Mouse (Mus musculus) Patski (cell line): Measurements from ENCODE around the gene Adra2a. TPM values are rescaled to one million over a fixed set of nuclear protein-coding genes. Genes with fewer than 3 reads are reported as not detected.

Experiments
- ATAC-seq: fragments of 100-300 bp; one replicate; pipeline ENCODE4 v1.8.0; 2021
- CTCF ChIA-PET: fragments of 350-600 bp; sonication (Branson Sonifier 250); formaldehyde crosslinking; loops from one replicate; lab custom pipeline; 2022; ENCODE audit warnings: inconsistent platforms; lab: Charles Lee
- POLR2A ChIA-PET: fragments of 350-600 bp; sonication (Branson Sonifier 250); formaldehyde crosslinking; loops from one replicate; lab custom pipeline; 2022; ENCODE audit warnings: antibody characterized with exemption, inconsistent platforms; lab: Charles Lee
- DNase-seq: peaks from one replicate; pipeline ENCODE4 v3.0.0-alpha.2; 2011; ENCODE audit warnings: low read depth, low spot score
- H3K27me3 ChIP-seq: fragments of 371-371 bp; one replicate; pipeline ENCODE4 v1.5.1; 2021
- CTCF ChIP-seq: fragments of 100-300 bp; IDR thresholded peaks from one replicate; pipeline ENCODE4 v1.5.1; 2021
- in situ Hi-C: fragments of 300-500 bp; cut with MboI; formaldehyde crosslinking; loops from 3 replicates; pipeline ENCODE4 v1.11.1; 2018; ENCODE audit warnings: low pct_unique_long_range_greater_than_20kb, mixed read lengths
- polyA plus RNA-seq: library from polyadenylated mRNA; unstranded; gene quantifications from one replicate; pipeline ENCODE4 v1.2.3, GENCODE M21; 2021

Gene Adra2a
- 0.10 TPM for polyA plus RNA-seq

DNA sequence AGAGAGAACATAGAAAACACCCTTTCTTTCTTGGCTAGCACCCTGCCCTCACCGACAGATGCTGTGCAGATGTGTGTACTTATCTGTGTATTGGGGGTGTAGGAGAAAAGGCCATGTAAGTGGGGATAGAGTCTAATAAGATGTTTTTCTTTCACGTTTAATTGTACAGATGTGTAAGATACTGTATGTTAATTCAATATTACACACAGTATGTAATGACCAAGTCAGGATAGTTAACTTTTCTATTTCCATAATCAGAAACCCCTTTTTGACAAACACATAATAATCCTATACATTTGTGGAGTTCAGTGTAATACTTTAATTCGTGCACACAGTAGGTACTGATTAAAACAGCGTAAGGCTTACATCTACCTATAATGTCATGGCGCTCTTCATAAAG lies at the start of gene Adra2a:
Adra2a (plus strand) TSS at position 301 of the 400 bp plus-strand sequence.
- CTCF ChIA-PET: interaction anchor here (1.3 to 2.1 kb wide), 6 partner anchors 8 to 1017 kb away, joined by 5 to 8 read pairs (median 6); no protein-coding TSS in a partner anchor
- ATAC-seq (no peak), DNase-seq (no peak)
- POLR2A ChIA-PET: interaction anchor here (0.7 kb wide), 1 partner anchor 1031 kb away, joined by 3 read pairs; no protein-coding TSS in a partner anchor
- no peak for TF ChIP-seq CTCF
- in situ Hi-C loops: loop anchor here (5.0 to 25.0 kb wide), 3 partner anchors 1018 to 1268 kb away; partner anchors contain the start of genes Vti1a and Zdhhc6
- H3K27me3 ChIP-seq: peaks cover 32% of the 10 kb centered on the region

DNA sequence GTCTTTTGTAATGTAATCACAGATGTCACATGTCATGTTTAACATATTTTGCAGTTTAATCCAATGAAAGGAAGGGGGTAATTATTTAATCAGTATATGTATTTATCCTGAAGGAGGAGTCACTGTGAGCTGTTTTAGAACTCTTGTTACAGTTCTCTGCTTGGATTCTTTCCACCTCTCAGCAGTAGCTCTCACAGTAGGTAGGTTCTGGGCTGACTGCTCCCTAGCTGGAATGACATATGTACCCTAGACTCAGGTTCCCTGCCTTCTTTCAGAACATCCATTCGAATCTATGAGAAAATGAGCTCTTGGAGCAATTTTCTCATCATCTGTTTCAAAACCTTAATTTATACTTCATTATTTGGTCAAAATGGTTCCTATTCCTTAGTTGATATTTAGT lies 49.7 kb upstream of the Adra2a start:
- CTCF ChIA-PET: interaction anchor here (1.0 kb wide), 1 partner anchor 12 kb away, joined by 4 read pairs; no protein-coding TSS in a partner anchor
- POLR2A ChIA-PET: interaction anchor here (0.6 kb wide), 1 partner anchor 70 kb away, joined by 3 read pairs; no protein-coding TSS in a partner anchor
- no peak for ATAC-seq
- no peak for DNase-seq
- H3K27me3 ChIP-seq: no peaks in the 10 kb centered on the region
- in situ Hi-C loops: no loop called here
- no peak for TF ChIP-seq CTCF

DNA sequence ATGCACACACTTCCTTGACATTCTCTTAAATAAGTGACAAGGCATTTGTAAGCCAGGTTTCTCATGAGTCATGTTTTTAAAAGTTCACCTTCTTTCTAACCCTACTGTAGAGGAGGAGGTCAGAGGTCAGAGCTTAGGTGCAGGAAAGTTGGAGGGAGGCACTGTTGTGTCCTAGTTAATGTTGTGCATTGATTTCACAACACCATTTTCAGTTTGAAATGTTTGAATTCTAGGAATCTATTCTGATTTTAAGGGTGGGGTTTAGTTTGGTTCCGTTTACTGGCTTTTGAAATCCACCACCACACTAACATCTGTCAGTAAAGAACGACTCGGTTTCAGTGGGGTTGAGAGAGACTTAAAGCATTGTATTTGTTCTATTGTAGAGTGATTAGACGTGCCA lies 33.0 kb upstream of the Adra2a start:
- no peak for DNase-seq
- no peak for ATAC-seq
- no peak for TF ChIP-seq CTCF
- POLR2A ChIA-PET: interaction anchor here (0.9 kb wide), 1 partner anchor 10 kb away, joined by 3 read pairs; no protein-coding TSS in a partner anchor
- CTCF ChIA-PET: no interaction called here
- H3K27me3 ChIP-seq: no peaks in the 10 kb centered on the region
- in situ Hi-C loops: no loop called here

DNA sequence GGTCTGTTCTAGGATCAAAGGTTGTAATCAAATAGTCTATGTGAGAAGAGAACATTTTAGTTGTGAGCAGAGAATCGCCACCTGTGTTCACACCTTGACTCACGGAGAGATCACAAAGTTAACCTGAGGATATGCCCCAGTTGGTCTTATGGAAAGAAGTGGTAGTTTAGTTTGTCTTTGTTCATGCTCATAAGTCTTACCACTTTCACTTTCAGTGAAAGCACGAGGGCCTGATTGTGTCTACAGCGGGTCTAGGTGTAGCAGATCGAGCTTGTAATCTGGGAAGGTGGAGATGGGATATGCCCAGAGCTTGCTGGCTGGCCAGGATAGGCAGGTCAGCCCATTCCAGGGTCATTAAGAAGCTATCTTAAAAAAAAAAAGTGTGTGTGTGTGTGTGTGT lies 29.0 kb upstream of the Adra2a start:
- ATAC-seq (no peak), DNase-seq (no peak)
- CTCF ChIA-PET: interaction anchor here (1.0 to 1.7 kb wide), 2 partner anchors 8 to 14 kb away, joined by 3 to 4 read pairs; no protein-coding TSS in a partner anchor
- in situ Hi-C loops: no loop called here
- H3K27me3 ChIP-seq: no peaks in the 10 kb centered on the region
- no peak for TF ChIP-seq CTCF
- POLR2A ChIA-PET: interaction anchor here (0.8 kb wide), 1 partner anchor 13 kb away, joined by 7 read pairs; no protein-coding TSS in a partner anchor

DNA sequence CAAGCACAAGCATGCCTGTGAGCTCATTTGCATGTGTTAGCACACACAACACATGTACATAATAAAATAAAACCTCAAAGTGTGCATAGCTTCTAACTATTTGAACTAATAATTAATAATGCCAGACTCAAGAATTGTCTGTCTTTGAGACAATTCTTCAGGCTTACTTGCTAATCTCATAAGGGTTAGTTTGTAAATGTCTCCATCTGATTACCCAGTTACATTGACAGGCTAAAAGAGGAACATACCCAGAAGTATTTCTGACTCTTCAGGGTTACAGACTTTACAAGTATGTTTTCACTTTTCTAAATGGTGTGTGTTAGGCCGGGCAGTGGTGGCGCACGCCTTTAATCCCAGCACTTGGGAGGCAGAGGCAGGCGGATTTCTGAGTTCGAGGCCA lies 28.4 kb upstream of the Adra2a start:
- ATAC-seq (no peak), DNase-seq (no peak)
- POLR2A ChIA-PET: interaction anchor here (0.8 kb wide), 1 partner anchor 12 kb away, joined by 7 read pairs; no protein-coding TSS in a partner anchor
- in situ Hi-C loops: no loop called here
- CTCF ChIA-PET: interaction anchor here (1.0 to 1.7 kb wide), 2 partner anchors 9 to 14 kb away, joined by 3 to 4 read pairs; no protein-coding TSS in a partner anchor
- no peaks in the 10 kb centered on the region for H3K27me3 ChIP-seq
- no peak for TF ChIP-seq CTCF

DNA sequence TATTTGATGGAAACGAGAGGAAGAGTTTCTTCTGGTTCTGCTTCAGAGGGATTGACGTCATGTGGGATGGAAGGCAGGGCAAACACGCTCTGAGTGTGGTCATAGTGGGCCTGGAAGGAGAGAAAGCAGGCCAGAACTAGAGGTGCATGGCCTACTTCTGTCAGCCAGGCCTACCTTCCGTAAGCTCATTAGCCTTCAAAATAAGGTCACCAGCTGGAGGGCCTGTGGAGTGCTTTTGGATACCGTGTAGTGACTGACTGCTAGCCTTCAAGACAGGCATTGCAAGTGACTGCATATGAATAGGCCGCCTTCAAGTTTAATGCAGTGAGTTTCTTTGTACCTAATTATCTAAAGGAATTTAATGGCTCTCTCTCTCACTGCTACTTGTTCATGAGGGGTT lies 8.9 kb upstream of the Adra2a start:
- POLR2A ChIA-PET: no interaction called here
- no peak for TF ChIP-seq CTCF
- ATAC-seq: no peak
- no peaks in the 10 kb centered on the region for H3K27me3 ChIP-seq
- CTCF ChIA-PET: interaction anchor here (1.6 kb wide), 1 partner anchor 12 kb away, joined by 3 read pairs; no protein-coding TSS in a partner anchor
- in situ Hi-C loops: loop anchor here (25.0 kb wide), 1 partner anchor 1277 kb away; the partner anchor contains the start of genes Vti1a and Zdhhc6
- no peak for DNase-seq

DNA sequence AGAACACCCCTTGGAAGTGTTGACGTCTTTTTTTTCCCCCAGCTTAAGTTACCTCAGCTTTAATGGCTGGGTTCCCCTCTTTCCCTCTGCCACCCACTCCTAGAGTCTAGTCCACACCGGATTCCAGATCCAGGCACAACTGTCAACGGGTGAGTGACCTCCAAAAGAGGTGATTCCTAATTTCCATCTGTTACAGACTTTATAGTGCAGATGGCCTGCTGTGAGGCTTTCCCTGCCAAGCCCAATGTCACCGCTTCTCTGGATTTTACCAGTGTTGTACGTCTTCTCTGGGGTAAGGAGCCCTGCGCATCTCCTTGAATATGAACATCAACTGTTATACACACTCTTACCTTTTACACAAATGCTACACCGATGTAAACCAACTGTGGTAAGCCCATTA lies 4.5 kb upstream of the Adra2a start:
- no peak for ATAC-seq
- H3K27me3 ChIP-seq: no peaks in the 10 kb centered on the region
- no peak for TF ChIP-seq CTCF
- in situ Hi-C loops: loop anchor here (25.0 kb wide), 1 partner anchor 1273 kb away; the partner anchor contains the start of genes Vti1a and Zdhhc6
- CTCF ChIA-PET: no interaction called here
- DNase-seq: no peak
- POLR2A ChIA-PET: no interaction called here

DNA sequence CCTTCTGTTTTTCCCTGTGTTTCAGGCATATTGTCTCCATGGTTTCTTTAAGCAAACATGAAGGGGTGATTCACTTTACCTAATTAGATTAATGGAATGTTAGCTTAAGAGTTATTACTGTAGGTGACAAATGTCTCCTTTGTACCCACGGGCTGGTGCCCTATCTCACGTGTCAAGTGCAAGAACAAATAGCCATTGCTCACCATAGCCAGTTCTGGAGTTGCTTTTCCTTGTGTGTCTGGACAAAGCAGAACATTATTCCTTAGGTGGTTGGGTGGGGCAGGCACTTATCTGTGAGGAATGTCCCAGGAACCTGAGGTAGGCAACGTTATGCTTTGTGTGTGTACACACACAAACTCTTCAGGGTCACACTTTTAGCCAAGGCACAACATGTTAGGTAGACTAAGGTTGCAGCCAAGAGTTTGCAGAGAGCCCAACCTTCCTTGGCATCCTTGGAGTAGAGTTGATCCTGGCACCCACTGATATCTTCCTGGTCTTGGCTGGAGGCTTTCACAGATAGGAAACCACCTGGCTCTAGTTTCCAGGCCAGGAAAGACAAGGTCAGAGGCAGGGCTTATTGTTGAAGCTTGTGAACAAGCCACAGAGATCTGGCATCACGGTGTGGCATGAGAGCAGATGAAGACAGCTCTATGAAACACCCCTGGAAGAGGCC lies 3.5 kb upstream of the Adra2a start:
- ATAC-seq (no peak), DNase-seq (no peak)
- TF ChIP-seq CTCF: no peak
- ChIA-PET CTCF (interaction anchor here (1.3 kb wide), 1 partner anchor 14 kb away, joined by 3 read pairs; no protein-coding TSS in a partner anchor), POLR2A (no interaction called here)
- H3K27me3 ChIP-seq: peaks cover 4% of the 10 kb centered on the region
- in situ Hi-C loops: loop anchor here (5.0 to 25.0 kb wide), 3 partner anchors 1022 to 1272 kb away; partner anchors contain the start of genes Vti1a and Zdhhc6

DNA sequence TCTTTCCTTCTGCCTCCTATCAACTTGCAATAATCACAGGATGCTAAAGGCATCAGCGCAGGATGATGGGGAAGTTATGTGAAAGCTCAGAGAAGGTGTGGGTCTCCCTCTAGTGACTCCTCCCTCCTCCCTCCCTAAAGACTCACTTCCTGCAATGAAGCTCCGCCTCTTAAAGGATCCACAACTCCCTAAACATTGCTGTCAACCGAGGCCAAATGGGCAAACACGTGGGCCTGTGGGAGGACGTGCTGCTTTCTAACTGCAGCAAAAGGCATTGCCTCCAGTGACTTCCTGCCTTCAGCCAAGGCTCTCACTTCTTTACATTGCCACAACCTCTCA lies 3.0 kb upstream of the Adra2a start:
- peaks cover 9% of the 10 kb centered on the region for H3K27me3 ChIP-seq
- CTCF ChIA-PET: interaction anchor here (1.3 kb wide), 1 partner anchor 13 kb away, joined by 3 read pairs; no protein-coding TSS in a partner anchor
- in situ Hi-C loops: loop anchor here (5.0 to 25.0 kb wide), 3 partner anchors 1021 to 1271 kb away; partner anchors contain the start of genes Vti1a and Zdhhc6
- DNase-seq (no peak), ATAC-seq (no peak)
- no peak for TF ChIP-seq CTCF
- POLR2A ChIA-PET: no interaction called here
